Comparison of ENCODE assay signal across 27 mouse cellular contexts in the genomic region with DNA sequence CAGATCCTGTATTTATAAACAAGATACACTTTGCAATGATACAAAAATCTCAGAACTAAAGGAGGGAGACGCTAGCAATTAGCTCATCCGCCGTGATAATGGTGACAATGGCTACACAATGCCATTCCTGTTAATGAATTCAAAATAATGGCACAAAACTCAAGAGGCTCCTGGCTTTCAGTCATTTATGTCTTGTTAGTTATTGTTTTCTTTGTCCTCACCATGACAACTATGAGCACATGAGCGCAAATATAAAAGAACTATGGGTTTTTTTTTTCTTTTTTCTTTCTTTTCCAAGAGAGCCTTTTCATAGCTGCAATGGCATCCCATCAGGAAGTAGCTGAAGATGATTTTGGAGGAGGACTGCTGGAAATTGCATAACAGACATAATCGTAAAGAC.
"Had no signal": no experiment of that assay in that cellular context is flagged by ENCODE, and none has a peak within 500 bp of the region (broad histone marks: within the 10 kb centered on the region; RNA-seq: fewer than 3 reads in every experiment).

No protein-coding gene starts in this region.

- H3K4me3 ChIP-seq: gastrocnemius, adult 2 months; heart, embryonic 10.5 days; heart, embryonic 12.5 days; hindbrain, embryonic 10.5 days; hindbrain, embryonic 12.5 days; intestine, embryonic 15.5 days; kidney, embryonic 15.5 days; limb, embryonic 13.5 days; limb, embryonic 15.5 days; liver, embryonic 12.5 days had no signal

- H3K4me1 ChIP-seq: heart, embryonic 10.5 days; heart, embryonic 12.5 days; intestine, embryonic 15.5 days; kidney, embryonic 15.5 days; limb, embryonic 13.5 days; limb, embryonic 15.5 days; liver, embryonic 12.5 days had no signal

- H3K4me2 ChIP-seq: heart, embryonic 12.5 days; hindbrain, embryonic 12.5 days; hindbrain, embryonic 14.5 days; intestine, embryonic 15.5 days; kidney, embryonic 15.5 days; limb, embryonic 13.5 days; limb, embryonic 15.5 days; liver, embryonic 12.5 days had no signal

- H3K9me3 ChIP-seq: heart, embryonic 10.5 days; heart, embryonic 12.5 days; hindbrain, embryonic 10.5 days; hindbrain, embryonic 12.5 days; intestine, embryonic 15.5 days; kidney, embryonic 15.5 days; limb, embryonic 13.5 days; limb, embryonic 15.5 days; liver, embryonic 12.5 days had no signal

- H3K27me3 ChIP-seq: heart, embryonic 12.5 days; intestine, embryonic 15.5 days; kidney, embryonic 15.5 days; limb, embryonic 15.5 days; liver, embryonic 12.5 days had no signal

- ATAC-seq: hindbrain, embryonic 16.5 days; inflammation-experienced regulatory T-cells, adult 6 months; intestine, embryonic 15.5 days; liver, embryonic 12.5 days had no signal

- H3K9ac ChIP-seq: heart, embryonic 12.5 days; hindbrain, embryonic 12.5 days; hindbrain, embryonic 14.5 days; intestine, embryonic 15.5 days; kidney, embryonic 15.5 days; limb, embryonic 13.5 days; limb, embryonic 15.5 days; liver, embryonic 12.5 days had no signal

- H3K27ac ChIP-seq: gastrocnemius, adult 2 months; heart, embryonic 10.5 days; hindbrain, embryonic 12.5 days; hindbrain, embryonic 14.5 days; intestine, embryonic 15.5 days; kidney, embryonic 15.5 days; kidney, postnatal 0 days; limb, embryonic 13.5 days; limb, embryonic 15.5 days; liver, embryonic 12.5 days had no signal

- DNase-seq: gastrocnemius, adult 2 months; gastrocnemius, postnatal 10 days; gastrocnemius, postnatal 25 days; heart, adult 18-20 months; heart, postnatal 10 days; heart, postnatal 4 days; kidney, adult 11 months; kidney, adult 2 months; kidney, adult 9 months; kidney, postnatal 14 days; kidney, postnatal 36 days; layer of hippocampus, adult 9-11 months; layer of hippocampus, postnatal 36 days; left cerebral cortex, postnatal 4 days had no signal

- H3K36me3 ChIP-seq: heart, embryonic 10.5 days; heart, embryonic 12.5 days; hindbrain, embryonic 10.5 days; hindbrain, embryonic 12.5 days; intestine, embryonic 15.5 days; kidney, embryonic 15.5 days; limb, embryonic 13.5 days; limb, embryonic 15.5 days; liver, embryonic 12.5 days had no signal
